Mouse (Mus musculus): Measurements from ENCODE around the gene Ntrk2. TPM values are rescaled to one million over a fixed set of nuclear protein-coding genes. Genes with fewer than 3 reads are reported as not detected.

Gene Ntrk2
- total and polyA plus RNA-seq, 2 experiments from 2014 or later, result 141 to 207 TPM

DNA sequence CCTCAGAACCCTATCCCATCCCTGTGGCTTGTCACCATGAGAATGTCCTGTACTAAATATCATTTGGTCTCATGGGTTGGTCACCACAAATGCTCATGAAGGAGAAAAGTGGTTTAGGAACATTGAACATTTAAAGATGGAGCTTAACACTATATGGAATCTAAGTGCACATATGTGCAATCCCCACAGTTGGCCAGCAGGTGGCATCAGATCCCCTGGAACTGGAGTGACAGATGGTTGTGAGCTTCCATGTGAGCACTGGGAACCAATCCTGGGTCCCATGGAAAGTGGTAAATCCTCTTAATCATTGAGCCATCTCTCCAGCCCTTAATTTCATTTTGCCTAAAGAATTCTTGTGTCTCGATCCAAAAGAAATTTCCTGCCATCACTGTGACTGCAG is 308.3 kb downstream of the Ntrk2 start:
- Histone ChIP-seq H3K27me3 (ENCODE audit: insufficient read depth, low read length) (no peaks in the 10 kb centered on the region), H3K4me1 (ENCODE audit: insufficient read depth, low read length) (no peaks in the 10 kb centered on the region), H3K4me2 (ENCODE audit: low read depth, low read length, poor library complexity, severe bottlenecking) (no peak overlapping the region), H3K36me3 (ENCODE audit: insufficient read depth, low read length) (no peaks in the 10 kb centered on the region), H3K27ac (ENCODE audit: low read depth, low read length) (no peak overlapping the region), H3K4me3 (ENCODE audit: low read depth, low read length) (no peak overlapping the region), H3K9ac (replicated peaks; ENCODE audit: low read length, poor library complexity, severe bottlenecking) (no peak overlapping the region), H3K9me3 (ENCODE audit: low read length) (0 out of 2 replicates have a peak, but pooled peaks cover 3% of the 10 kb centered on the region)
- TF ChIP-seq CTCF (IDR thresholded peaks at IDR 0.05), result peak; percentile 48
- 94% methylated on average over 1 of the region's 1 CpGs for WGBS
- no peak for ATAC-seq (ENCODE audit: low FRiP score)
- DNase-seq (ENCODE audit: low spot score), result no peak

DNA sequence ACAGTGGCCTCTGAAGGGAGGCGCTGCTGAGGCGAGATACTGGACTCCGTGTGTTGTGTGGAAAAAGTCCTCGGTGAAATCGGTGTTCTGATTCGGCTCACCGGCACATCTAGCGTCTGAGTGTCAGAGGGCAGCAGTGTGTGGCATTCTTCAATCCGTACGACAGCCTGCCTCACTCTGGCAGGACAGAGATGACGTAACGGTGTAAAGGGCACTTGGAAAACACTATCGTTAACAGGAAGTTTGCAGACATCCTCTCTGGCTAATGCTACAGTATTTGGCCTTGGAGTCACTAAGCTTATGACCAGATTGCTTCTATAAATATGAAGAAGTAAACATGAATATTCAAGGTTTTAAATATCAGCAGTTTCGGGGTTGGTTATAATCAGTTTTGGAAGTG is 309.2 kb downstream of the Ntrk2 start:
- WGBS, result 98% methylated on average over 14 of the region's 14 CpGs
- no peaks in the 10 kb centered on the region for H3K36me3 ChIP-seq (ENCODE audit: insufficient read depth, low read length)
- TF ChIP-seq CTCF (IDR thresholded peaks at IDR 0.05), result no peak
- no peaks in the 10 kb centered on the region for H3K27me3 ChIP-seq (ENCODE audit: insufficient read depth, low read length)
- no peak for ATAC-seq (ENCODE audit: low FRiP score)
- no peak overlapping the region for H3K4me3 ChIP-seq (ENCODE audit: low read depth, low read length)
- no peak overlapping the region for H3K4me2 ChIP-seq (ENCODE audit: low read depth, low read length, poor library complexity, severe bottlenecking)
- no peaks in the 10 kb centered on the region for H3K4me1 ChIP-seq (ENCODE audit: insufficient read depth, low read length)
- H3K9ac ChIP-seq (replicated peaks; ENCODE audit: low read length, poor library complexity, severe bottlenecking), result no peak overlapping the region
- no peak for DNase-seq (ENCODE audit: low spot score)
- no peak overlapping the region for H3K27ac ChIP-seq (ENCODE audit: low read depth, low read length)
- 0 out of 2 replicates have a peak, but pooled peaks cover 3% of the 10 kb centered on the region for H3K9me3 ChIP-seq (ENCODE audit: low read length)

DNA sequence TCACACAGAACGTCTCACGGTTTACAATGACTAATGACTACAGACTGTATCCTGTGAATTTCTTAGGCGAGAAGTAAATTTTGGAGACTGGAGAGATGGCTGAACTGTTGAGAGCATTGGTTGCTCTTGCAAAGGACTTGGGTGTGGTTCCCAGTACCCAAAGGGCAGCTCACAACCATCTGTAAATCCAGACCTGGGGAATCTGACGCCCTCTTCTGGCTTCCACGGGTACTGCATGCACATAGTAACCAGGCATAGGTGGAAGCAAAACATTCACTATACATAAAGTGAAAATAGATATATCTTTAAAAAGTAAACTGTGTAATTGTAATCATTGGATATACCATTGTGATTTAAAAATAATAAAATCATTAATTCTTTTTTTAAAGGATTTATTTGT is 310.9 kb downstream of the Ntrk2 start:
- H3K4me3 ChIP-seq (ENCODE audit: low read depth, low read length), result no peak overlapping the region
- no peak overlapping the region for H3K4me2 ChIP-seq (ENCODE audit: low read depth, low read length, poor library complexity, severe bottlenecking)
- H3K9me3 ChIP-seq (ENCODE audit: low read length), result 0 out of 2 replicates have a peak, but pooled peaks cover 3% of the 10 kb centered on the region
- ATAC-seq (ENCODE audit: low FRiP score) (no peak), DNase-seq (ENCODE audit: low spot score) (no peak)
- TF ChIP-seq CTCF (IDR thresholded peaks at IDR 0.05), result peak; percentile 56
- no peak overlapping the region for H3K27ac ChIP-seq (ENCODE audit: low read depth, low read length)
- 90% methylated on average over 5 of the region's 5 CpGs for whole genome bisulfite sequencing
- H3K27me3 ChIP-seq (ENCODE audit: insufficient read depth, low read length), result no peaks in the 10 kb centered on the region
- H3K4me1 ChIP-seq (ENCODE audit: insufficient read depth, low read length), result no peaks in the 10 kb centered on the region
- no peak overlapping the region for H3K9ac ChIP-seq (replicated peaks; ENCODE audit: low read length, poor library complexity, severe bottlenecking)
- no peaks in the 10 kb centered on the region for H3K36me3 ChIP-seq (ENCODE audit: insufficient read depth, low read length)

DNA sequence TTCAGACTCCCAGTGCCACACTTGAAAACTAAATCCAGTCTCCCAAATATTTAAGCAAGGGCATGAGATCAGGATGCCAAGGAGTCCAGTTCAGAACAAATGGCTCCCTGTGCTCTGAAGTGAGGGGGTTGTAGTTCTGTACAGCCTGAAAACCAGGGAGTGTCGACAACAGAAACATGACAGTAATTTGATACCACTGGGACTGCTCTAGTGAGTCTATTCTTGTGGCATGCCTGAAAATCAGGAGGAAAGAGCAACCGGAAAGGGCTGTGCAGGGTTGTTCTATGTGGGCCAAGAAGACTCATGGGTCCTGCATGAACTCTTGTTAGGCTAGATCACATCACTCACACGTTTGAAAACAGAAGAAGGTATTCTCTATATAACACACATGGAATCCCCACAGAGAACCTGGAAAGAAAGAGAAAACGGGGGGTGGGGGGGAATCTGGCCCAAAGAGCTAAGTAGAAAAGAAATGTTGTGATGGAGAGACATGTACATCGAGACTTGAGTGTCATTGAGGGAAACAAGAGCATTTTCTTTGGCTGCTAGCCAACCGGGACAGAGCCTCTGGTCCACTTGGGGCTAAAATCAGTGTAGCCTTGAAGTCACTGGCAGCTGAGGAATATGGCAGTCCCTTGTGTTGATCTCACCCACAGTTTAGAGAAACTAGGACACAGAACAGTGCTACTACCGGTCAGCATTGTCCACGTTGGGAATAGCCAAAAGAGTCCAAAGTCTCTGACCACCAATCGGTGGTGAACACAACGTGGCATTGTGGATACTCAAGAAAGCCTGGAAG is 313.4 kb downstream of the Ntrk2 start:
- no peak overlapping the region for H3K4me3 ChIP-seq (ENCODE audit: low read depth, low read length)
- WGBS, result 76% methylated on average over 10 of the region's 10 CpGs
- DNase-seq (ENCODE audit: low spot score), result no peak
- 0 out of 2 replicates have a peak, but pooled peaks cover 3% of the 10 kb centered on the region for H3K9me3 ChIP-seq (ENCODE audit: low read length)
- H3K27ac ChIP-seq (ENCODE audit: low read depth, low read length), result no peak overlapping the region
- no peaks in the 10 kb centered on the region for H3K36me3 ChIP-seq (ENCODE audit: insufficient read depth, low read length)
- ATAC-seq (ENCODE audit: low FRiP score), result no peak
- H3K4me2 ChIP-seq (ENCODE audit: low read depth, low read length, poor library complexity, severe bottlenecking), result no peak overlapping the region
- no peak overlapping the region for H3K9ac ChIP-seq (replicated peaks; ENCODE audit: low read length, poor library complexity, severe bottlenecking)
- no peaks in the 10 kb centered on the region for H3K27me3 ChIP-seq (ENCODE audit: insufficient read depth, low read length)
- no peak for TF ChIP-seq CTCF (IDR thresholded peaks at IDR 0.05)
- H3K4me1 ChIP-seq (ENCODE audit: insufficient read depth, low read length), result no peaks in the 10 kb centered on the region

DNA sequence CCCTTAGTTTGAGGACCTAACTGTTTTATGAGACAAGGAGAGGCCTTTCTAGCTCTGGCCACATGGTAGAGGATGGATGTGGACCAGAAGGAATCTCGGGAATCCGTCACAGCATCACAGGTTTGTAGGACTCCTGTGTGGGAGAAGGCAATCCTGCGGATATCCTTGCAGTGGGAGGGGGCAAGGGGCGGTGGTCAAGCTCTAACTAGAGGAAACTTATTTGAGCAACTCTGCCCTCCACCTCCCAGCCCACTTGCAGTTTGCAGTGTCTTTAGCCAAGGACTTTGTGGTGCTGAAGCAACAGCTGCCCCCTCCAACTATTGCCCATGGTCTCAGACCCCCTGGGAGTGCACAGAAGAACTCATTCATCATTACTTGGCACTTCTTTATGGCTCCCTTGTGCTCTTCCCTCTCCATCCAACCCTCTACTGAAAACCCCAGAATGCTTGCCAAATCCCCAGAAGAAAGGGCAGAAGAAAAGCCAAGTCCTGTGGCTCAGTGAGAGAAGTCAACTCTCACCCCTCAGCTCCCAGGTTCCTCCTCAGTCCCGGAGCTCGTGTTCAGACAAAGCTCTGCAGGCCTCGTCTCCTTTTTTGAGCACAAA is 336.9 kb downstream of the Ntrk2 start:
- Histone ChIP-seq H3K4me2 (ENCODE audit: low read depth, low read length, poor library complexity, severe bottlenecking) (no peak overlapping the region), H3K4me3 (ENCODE audit: low read depth, low read length) (no peak overlapping the region), H3K4me1 (ENCODE audit: insufficient read depth, low read length) (peaks cover 18% of the 10 kb centered on the region), H3K36me3 (ENCODE audit: insufficient read depth, low read length) (no peaks in the 10 kb centered on the region), H3K27me3 (ENCODE audit: insufficient read depth, low read length) (no peaks in the 10 kb centered on the region), H3K9ac (replicated peaks; ENCODE audit: low read length, poor library complexity, severe bottlenecking) (no peak overlapping the region), H3K9me3 (ENCODE audit: low read length) (no peaks in the 10 kb centered on the region), H3K27ac (ENCODE audit: low read depth, low read length) (peak overlapping the region; percentile 68)
- WGBS, result 60% methylated on average over 7 of the region's 7 CpGs
- DNase-seq (ENCODE audit: low spot score) (peak; percentile 91), ATAC-seq (ENCODE audit: low FRiP score) (peak; percentile 62)
- TF ChIP-seq CTCF (IDR thresholded peaks at IDR 0.05), result no peak

DNA sequence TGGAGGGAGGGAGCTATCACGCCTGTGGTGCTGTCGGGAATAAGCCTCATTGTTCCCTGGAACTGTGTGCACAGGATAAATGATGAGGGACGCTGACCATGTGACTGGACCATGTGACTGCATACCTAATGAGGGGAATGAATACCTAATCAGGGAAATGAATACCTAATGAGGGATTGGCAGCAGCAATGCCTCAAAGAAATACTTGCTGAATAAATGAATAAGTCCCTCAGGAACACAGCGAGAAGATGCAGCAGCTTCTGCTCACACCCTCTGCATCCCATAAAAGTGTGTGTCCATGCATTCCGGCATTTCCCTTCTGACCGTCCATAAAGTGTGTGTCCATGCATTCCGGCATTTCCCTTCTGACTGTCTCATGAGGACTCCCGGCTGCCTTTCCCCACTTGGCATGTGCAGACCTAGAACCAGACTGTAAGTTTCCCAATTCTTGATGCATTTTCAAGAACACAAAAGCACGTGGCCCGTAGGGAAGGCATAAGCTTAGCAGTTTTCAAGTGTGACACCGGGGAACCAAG is 338.0 kb downstream of the Ntrk2 start:
- no peaks in the 10 kb centered on the region for H3K9me3 ChIP-seq (ENCODE audit: low read length)
- peaks cover 18% of the 10 kb centered on the region for H3K4me1 ChIP-seq (ENCODE audit: insufficient read depth, low read length)
- H3K27me3 ChIP-seq (ENCODE audit: insufficient read depth, low read length), result no peaks in the 10 kb centered on the region
- H3K27ac ChIP-seq (ENCODE audit: low read depth, low read length), result peak overlapping the region; percentile 68
- peak; percentile 87 for DNase-seq (ENCODE audit: low spot score)
- no peak for TF ChIP-seq CTCF (IDR thresholded peaks at IDR 0.05)
- 19% methylated on average over 11 of the region's 11 CpGs for WGBS
- no peak overlapping the region for H3K4me3 ChIP-seq (ENCODE audit: low read depth, low read length)
- ATAC-seq (ENCODE audit: low FRiP score), result peak; percentile 85
- no peaks in the 10 kb centered on the region for H3K36me3 ChIP-seq (ENCODE audit: insufficient read depth, low read length)
- H3K9ac ChIP-seq (replicated peaks; ENCODE audit: low read length, poor library complexity, severe bottlenecking), result no peak overlapping the region
- H3K4me2 ChIP-seq (ENCODE audit: low read depth, low read length, poor library complexity, severe bottlenecking), result peak overlapping the region; percentile 1; the same call in 1 of the 2 replicates
